Mouse (Mus musculus) common myeloid progenitor, adult 5-6 weeks (primary cell): ENCODE measurements around the gene Rab6b. TPM values are rescaled to one million over a fixed set of nuclear protein-coding genes. Genes with fewer than 3 reads are reported as not detected.

Source experiments
- ATAC-seq: replicated peaks from 2 replicates; pipeline ENCODE4 v1.8.0; 2016; ENCODE audit warnings: low read depth, mild to moderate bottlenecking, moderate TSS enrichment, inconsistent platforms; ENCODE audit not compliant: poor library complexity, severe bottlenecking
- total RNA-seq: library from RNA; stranded (forward); fragments of 200-1000, 187-1606 nt; gene quantifications from 2 replicates; pipeline ENCODE4 v1.2.3, GENCODE M21; 2017

Rab6b gene
- total RNA-seq, 1 experiment from 2014 or later, result 2.1 TPM

DNA sequence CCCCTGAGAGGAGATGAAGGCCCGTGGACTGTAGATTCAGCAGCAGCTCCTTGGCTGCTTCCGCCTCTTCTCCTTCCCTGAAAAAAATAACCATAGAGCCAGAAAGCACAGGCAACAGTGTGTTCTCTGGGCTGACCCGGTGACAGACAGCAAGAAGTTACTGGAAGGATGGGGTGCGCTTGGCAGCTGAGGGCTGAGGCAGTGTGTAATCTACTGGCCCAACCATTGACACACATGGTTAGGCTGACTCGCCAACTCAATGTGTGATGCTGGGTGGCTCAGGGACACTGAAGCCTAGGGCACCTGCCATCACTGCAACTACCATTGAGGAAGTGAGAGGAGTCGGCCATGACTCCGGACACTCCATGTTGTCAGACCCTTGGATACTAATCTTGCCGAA, 70.3 kb downstream of the Rab6b start:
- no peak for ATAC-seq

DNA sequence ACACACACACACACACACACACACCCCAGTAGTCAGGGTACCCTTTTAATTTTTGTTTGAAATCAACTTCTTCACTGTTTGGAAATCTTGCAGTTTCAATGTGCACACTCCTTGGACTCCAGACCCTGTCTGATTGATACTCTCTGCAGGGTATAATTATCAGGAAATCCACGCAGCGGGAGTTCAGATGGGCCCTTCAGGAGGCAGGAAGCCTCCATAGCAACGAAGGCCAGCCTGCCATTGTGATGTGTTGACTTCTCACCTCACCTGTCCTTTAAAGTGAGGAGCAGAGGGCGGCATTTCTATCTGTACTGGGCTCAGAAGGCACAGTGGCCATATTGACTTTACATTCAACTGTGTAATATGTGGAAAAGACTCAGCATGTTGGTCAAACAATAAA, 73.3 kb downstream of the Rab6b start:
- ATAC-seq, result no peak

DNA sequence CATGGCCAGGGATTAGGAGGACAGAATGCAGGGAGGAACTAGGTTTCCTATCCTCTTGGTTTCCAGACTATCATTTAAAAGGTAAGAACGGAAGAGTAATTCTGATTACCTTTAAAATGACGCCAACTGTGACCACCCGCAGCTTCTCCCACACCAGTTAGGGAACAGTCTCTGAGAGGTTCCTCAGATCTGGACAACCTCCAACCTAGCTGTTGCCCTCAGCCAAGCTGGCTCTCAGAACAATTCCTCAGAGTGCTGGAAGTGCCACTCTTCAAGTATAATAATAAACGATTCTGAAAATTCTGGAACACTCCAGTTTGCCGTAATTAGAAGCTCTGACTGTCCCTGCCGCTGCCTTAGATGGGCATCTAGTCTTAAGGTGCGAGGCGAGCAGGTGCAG, 74.4 kb downstream of the Rab6b start:
- ATAC-seq, result no peak

DNA sequence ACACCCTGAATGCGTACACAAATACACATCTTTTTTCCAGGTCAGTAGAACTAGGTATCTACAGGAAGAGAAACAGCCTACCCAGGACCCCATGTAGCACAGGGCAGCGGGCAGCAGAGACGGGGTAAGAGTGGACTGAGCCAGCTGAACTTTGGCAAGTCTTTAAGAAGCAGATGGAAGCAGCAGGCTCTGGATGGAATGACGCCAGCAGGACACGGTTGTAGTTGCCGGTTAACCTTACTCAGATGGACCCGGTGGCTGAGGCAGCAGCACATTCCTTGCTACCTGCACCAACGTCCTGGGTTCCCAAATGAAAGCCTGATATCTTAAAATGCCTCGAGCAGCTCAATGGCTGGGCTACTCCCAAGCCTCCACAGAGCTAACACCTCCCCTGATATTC, 75.2 kb downstream of the Rab6b start:
- no peak for ATAC-seq

DNA sequence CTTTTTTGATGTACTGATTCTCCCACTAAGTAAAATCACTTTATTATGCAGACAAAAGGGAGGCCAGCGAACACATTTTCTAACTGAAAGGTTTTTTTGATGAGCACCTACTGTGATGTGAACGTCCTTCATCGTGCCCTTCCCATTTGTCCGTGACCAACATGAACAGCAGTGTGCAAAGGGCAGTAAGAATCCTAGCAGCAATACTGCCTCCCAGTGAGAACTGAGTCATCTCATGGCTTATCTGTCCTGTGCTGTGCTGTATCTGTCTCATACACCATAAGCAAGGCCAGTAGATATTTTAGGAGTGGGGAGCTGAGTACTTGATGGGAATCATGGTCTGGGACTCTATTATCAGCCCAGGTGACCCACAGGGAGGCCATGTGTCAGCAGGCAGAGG, 76.8 kb downstream of the Rab6b start:
- no peak for ATAC-seq

DNA sequence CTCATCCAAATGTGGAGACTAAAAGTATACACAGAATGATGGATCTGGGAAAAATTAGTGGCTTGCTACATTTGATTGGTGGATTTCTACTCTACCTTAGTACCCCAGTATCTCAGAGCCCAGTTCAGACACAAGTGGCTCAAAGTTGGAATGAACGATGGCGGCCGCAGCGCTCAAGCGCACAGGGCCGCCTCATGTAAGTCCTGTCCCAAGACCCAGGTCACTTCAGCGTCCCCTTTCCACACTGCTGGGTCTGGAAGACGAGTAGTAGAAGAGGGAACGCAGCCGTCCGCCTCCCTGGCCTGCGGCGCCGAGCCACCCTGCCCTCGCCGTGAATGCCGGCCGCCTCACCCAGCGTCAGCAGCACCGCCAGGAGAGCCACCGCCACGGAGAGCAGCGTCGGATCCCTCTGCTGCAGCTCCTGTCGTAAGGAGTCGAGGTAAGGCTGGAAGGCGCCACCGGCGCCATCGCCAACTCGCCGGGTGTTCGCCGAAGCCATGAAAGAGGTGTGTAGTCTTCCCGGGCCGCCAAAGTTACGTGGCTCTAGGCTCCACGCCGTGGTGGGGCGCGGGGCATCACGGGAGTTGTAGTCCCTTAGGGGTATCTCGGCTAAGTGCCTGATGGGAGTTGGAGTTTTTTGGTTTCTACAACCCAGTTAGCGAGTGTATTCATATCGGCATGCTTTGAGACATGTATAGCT, 90.1 kb downstream of the Rab6b start, which contains the start of gene Srprb:
TSS of gene Srprb (minus strand) at position 577 of the 700 bp plus-strand sequence.
- peak; percentile 100 for ATAC-seq

DNA sequence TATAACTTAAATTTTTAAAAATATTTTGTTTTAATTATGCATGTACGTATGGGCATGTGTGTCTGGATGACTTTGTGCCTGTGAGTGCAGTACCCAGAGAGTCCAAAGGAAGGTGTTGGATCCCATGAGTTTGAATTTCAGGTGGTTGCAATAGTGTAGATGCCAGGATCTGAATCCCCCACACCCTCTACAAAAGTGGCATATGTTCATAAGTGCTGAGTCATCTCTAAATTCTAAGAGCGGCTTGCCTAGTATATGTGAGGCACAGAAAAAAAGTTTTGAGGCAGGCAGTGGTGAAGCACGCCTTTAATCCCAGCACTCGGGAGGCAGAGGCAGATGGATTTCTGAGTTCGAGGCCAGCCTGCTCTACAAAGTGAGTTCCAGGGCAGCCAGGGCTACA, 94.2 kb downstream of the Rab6b start:
- no peak for ATAC-seq

DNA sequence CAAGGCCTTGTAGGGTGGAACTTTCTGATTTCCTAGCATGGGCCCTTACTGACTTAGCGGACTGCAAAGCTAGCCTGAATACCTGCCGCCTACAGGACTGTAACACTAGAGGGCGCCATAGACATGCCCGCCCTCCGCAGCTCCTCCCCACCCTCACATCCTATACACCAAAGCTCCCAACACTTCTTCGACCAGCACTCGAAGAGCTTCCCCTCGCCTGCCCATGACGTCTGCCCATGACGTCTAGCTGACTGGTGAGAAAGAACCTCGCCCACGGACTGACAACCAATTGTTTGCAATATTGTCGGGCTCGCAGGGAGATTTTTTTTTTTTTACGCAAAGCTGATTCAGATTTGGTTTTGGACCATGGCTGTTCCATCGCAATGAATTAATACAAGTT, 96.3 kb downstream of the Rab6b start:
- peak; percentile 100 for ATAC-seq

DNA sequence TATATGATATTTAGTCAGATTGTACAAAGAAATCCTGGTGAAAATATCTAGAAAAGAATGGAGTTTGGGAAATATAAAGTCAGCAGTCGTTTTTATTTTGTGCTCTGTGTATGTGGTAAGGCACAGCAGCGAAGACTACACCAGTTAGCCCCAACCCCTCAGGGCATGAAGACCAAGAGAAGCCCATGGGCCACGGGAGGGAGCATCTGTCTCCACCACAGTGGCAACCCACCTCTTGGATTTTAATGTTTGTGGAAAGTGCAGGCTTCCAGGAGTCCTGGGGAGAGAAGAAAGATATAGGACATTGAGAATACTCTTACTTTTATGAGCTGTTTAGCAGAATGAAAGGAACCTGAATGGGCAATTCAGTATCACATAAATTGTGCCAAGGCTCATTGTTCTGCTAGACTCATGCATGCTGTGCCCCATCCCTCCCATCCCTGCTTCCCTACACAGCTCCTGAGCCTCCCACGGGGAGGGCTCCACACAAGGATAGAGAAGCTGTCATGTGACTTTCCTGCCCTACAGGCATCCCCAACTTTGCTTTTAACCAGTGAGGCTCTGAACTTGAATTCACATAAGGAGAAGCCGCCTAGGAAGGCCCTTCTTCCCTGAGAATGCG, 97.3 kb downstream of the Rab6b start:
- ATAC-seq, result no peak

DNA sequence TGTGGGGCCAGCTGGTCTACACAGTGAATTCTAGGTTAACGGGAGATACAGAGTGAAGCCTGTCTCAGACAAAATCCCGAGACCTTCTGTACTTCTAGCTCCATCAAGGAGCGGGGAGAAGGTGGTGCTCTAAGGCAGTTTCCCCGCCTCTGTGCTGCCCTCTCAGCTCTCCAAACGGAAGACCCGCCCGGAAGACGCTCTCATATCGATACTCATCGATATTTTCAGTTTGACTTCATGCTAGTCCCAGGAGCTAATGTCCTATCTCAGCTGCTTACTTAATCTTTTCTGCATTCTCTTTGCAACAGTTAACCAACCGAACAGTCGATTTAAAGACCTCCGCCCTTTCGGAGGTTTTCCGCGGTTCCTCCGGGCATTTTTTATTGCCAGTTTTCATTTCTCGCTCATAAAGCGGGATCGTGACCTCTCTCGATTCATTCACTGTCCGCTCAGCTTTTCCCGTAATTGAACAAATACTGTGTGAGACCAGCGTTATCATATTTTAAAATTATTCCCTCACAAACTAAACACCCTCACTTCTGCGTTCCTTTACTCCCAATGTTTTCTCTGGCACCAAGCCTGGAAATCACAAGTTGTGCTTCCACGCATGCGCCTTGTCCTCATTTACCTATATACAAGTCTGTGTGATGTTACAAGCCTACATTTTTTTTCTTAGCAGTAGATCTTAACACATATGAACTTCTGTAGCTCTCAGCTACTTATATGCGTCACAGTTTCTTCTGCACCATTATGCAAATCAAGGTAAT, 101.2 kb downstream of the Rab6b start:
- no peak for ATAC-seq

DNA sequence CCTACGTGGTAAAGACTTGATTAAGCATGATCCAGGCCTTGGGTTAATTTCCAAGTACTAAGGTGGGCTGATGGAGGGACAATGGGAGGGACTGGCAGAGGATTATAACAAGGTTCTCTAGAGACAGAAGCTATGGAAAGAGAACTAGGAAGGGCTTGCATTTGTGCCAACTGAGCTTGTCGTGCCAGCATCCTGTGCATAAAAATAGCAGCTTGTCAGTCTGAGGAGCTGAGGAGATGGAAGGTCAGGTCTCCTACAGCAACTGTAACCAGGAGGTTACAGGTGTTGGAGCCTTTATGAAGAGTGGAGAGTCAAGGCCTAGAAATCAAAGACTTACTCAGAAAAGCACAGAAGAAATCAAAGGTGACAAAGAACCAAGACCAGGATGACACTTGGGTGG, 102.0 kb downstream of the Rab6b start:
- no peak for ATAC-seq

DNA sequence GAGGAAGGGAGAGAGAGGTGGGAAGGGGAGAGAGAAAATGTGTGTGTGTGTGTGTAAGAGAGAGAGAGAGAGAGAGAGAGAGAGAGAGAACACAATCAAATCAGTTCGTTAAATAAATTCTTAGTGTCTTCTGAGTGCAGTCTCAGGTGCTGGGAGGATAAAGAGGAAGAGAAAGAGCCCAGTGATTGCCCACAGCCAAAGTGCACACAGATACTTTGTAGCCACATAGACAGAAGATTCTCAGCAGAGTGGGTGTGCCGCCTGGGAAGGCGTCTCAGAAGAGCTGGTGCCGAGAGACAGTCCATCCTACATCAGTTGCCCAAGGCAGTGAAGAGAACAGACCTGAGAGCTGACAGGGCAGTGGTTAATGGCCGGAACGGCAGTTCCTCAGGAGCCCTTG, 102.7 kb downstream of the Rab6b start:
- ATAC-seq, result no peak

DNA sequence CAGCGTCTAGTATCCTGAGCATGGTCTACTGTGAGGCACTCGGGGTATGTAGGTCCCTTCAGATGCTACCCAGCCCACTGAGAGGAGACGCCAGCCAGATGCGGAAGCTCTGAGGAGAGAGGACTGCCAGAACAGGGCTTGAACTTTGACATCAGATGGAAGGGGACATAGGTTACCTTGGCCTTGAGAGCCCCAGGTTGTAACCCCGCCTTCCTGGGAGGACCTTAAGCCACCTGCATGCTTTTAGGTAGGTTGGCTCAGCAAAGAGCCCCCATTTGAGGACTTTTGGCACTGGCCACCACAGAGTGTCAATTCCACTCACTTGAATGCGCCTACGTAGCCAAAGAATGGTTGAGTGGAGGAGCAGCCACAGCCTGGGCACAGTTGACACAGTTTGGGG, 113.1 kb downstream of the Rab6b start:
- ATAC-seq, result no peak

DNA sequence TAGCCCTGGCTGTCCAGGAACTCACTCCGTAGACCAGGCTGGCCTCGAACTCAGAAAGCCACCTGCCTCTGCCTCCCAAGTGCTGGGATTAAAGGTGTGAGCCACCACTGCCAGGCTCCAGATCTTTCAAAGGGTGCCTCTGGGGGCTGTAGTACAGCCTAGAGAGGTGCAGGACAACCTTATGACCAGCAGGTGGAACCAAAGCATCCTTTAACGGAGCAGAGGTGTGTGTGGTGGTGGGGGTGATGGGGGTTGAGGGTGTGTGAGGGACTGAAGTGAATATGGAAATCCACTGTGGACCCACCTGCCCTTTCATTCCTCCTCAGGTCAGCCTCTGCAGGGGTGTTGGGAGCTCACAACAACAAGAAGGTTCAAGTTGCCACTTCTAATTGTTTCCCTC, 113.9 kb downstream of the Rab6b start:
- peak; percentile 66 for ATAC-seq

DNA sequence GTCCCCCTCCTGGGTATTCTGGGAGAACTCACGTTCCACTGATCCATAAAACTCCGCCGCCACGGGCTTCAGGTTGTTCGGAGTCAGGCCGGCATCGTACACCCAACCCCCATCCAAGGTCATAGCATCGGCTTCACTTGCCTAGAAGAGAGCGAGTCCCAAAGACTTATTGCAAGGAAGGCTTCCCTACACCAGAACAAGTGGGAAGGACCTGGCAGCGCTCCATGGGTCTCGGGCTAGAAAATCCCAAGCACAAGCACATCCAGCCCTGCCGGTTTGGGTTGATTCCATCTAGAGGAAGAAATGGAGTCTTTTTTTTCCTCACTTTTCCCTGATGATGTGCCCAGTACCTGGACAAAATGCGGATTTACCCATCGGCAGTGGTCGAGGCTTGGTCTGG, 115.2 kb downstream of the Rab6b start:
- ATAC-seq, result no peak

DNA sequence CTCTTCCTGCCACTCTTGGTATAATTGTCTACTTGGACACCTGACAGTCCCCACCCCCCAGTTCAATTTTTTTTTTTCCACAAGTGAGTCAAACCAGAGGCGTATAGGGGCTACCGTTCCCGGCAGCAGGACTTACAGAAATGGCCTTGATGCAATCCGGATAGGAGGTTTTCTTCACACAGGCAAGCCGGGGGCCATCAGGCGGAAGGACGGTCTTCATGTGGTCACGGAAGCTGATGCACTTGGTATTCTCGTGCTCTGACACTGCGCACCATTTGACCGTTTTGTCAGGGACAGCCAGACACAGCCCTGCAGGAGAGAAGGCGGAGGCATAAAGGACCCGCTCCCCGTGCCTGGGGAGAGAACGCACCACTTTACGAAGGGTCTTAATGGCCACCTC, 116.2 kb downstream of the Rab6b start:
- no peak for ATAC-seq

DNA sequence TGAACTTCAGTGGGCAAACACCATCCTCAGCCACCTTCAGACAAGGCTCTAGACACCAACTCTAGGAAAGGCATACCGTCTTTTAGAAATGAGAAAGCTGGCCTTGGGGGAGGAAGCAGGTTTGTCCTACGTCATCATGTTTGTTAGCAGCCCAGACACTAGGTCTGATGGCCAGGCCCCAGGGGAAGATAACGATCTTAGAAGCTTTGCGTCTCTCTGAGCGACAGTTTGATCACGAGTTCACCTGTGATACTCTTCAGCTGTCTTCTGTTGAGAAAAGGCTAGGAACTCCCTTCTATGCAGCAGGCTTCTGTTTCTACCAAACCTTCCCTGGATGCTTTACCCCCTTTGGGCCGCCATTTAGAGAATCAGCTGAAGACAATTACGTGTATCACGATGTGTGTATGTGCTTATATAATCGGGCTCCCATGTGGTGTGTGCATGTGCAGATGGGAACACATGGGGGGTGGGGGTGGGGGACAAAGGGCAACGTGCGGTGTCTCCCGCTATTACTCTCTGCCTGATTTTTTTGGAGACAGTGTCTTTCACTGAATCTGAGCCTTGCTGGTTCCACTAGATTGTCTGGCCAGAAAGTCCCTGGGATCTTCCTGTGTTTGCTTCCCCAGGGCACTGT, 116.9 kb downstream of the Rab6b start:
- no peak for ATAC-seq

DNA sequence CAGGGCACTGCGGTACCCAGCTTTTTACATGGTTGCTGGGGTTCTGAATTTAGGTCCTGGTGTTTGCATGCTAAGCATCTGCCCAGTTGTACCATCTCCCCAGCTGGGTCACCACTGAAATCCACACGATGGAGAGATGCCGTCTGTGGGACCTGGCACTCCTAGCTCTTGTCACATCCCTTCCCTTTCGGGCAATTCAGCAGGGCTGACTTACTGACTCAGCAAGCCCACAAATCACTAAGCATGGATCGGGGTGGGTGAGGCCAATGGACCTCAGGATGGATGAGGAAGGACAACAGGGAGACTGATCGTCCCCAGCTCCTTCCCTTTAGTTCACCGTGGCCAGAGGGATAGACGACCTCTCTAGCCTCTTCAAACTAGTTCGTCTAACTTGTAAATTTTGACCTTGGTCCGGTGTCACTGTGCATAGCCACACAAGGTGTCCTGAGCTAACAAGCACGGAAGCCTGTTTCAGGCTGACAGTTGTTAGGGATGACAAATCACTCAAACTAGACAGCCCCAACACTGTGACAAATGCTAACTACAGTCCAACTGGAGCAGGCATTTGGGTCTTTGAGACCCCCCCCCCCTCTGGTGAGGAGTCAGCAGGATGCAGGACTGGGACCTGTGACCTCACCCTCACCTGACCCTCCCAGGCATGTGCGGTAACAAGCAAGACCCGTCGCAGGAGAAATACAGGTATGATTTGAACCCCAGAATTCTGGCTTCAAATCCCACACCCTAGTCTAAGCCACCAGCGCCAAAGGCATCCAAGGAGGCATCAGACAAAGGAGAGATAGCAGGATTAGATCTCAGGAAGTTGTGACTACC, 117.7 kb downstream of the Rab6b start:
- no peak for ATAC-seq

DNA sequence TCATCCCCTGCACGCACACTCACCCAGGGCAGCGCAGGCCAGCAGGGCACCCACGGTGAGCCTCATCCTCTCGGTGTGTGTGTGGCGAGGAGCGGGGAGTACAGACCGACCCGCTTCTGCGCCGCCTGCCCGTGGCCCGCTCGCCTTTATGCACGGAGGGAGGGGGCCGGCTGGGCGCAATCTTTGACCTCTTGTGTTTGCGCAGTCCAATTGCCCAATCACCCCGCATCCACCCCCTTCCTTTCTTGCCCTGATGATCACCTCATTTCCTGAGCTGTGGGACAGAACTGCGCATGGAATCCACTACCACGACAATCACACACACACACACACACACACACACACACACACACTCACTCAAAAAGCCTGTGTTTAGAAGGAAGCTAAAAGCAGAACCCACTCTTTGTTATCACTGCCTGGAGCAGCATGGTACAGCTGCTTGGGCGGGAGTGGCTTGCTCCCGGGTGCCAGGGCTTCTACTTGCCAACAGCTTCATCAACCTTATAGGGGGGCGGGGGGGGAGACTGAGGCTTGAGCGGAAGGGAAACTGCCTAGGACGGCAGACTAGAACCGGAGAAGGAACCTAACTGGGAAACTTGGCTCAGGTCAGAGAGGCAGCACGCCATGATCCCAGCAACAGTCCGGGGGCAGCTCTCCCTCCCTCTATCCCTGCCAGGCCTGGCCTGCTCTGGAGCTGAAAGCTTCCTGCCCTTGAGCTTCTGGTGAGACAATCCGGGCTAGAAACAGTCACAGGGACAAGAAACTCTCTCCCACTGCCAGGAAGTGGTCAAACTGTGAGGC, 118.8 kb downstream of the Rab6b start, which contains the start of the genes Gm20425 and Trf:
TSS of gene Gm20425 (minus strand) at position 157 of the 801 bp plus-strand sequence.
TSS of gene Trf (minus strand) at position 294 of the 801 bp plus-strand sequence.
- peak; percentile 73 for ATAC-seq
